Comparison of ENCODE assay signal across 8 mouse cellular contexts in genomic region chr11:119355443-119356385, GRCm38 (mm10). TPM values are rescaled to one million over a fixed set of nuclear protein-coding genes. Genes with fewer than 3 reads are reported as not detected.
DNase-seq lines count a peak whose midpoint lies in the region; ATAC-seq and TF ChIP-seq lines count a peak whose summit lies in the region.

Gene Sgsh, minus strand, starts transcription at chr11:119355536.
Gene Slc26a11, plus strand, starts transcription at chr11:119355557.

- H3K27me3 ChIP-seq in C2C12 (ENCODE audit: control insufficient read depth, insufficient read depth, insufficient read length): peaks cover 10% of the 10 kb centered on the region
- H3K27me3 ChIP-seq in erythroblast, embryonic 14.5 days (ENCODE audit: control insufficient read depth): peaks cover 6% of the 10 kb centered on the region
- H3K27me3 ChIP-seq in heart, embryonic 11.5 days (ENCODE audit: control insufficient read depth, insufficient read depth, low read length): no peaks in the 10 kb centered on the region
- H3K27me3 ChIP-seq in kidney, embryonic 15.5 days: no peaks in the 10 kb centered on the region

- no peaks in the 10 kb centered on the region for H3K36me3 ChIP-seq in C2C12 (ENCODE audit: control insufficient read depth, insufficient read depth)
- no peaks in the 10 kb centered on the region; the same call in 1 of the 2 replicates for H3K36me3 ChIP-seq in erythroblast, embryonic 14.5 days (ENCODE audit: control insufficient read depth)
- H3K36me3 ChIP-seq in heart, embryonic 11.5 days (ENCODE audit: control insufficient read depth, insufficient read depth, low read length): no peaks in the 10 kb centered on the region
- peaks cover 16% of the 10 kb centered on the region for H3K36me3 ChIP-seq in kidney, embryonic 15.5 days

- peak within 1 kb of the TSS; percentile 90 for H3K27ac ChIP-seq in heart, embryonic 11.5 days (ENCODE audit: low read depth, low read length)
- H3K27ac ChIP-seq in kidney, embryonic 15.5 days: peak within 1 kb of the TSS; percentile 87

- no peak for TF ChIP-seq CTCF in C2C12 (IDR thresholded peaks at IDR 0.05; ENCODE audit: control insufficient read depth, insufficient read depth, insufficient read length)

- DNase-seq in brain, embryonic 18.5 days (ENCODE audit: low read depth, low spot score): peak; percentile 14
- DNase-seq in liver: peak; percentile 86
- peak; percentile 42 to 76 for DNase-seq in monocyte, adult 2 months (ENCODE audit: low read depth in 1 of 2, low spot score in 2 of 2)
- peak; percentile 64 to 75 for DNase-seq in spleen, postnatal 14 days (ENCODE audit: low spot score in 2 of 2)

- peaks cover 28% of the 10 kb centered on the region for H3K4me1 ChIP-seq in erythroblast, embryonic 14.5 days (ENCODE audit: control insufficient read depth)
- H3K4me1 ChIP-seq in heart, embryonic 11.5 days (ENCODE audit: control insufficient read depth, insufficient read depth, low read length): peaks cover 14% of the 10 kb centered on the region
- peaks cover 24% of the 10 kb centered on the region for H3K4me1 ChIP-seq in kidney, embryonic 15.5 days

- H3K79me3 ChIP-seq in C2C12 (ENCODE audit: low read depth): no peaks in the 10 kb centered on the region

- peak within 1 kb of the TSS; percentile 89 for H3K4me2 ChIP-seq in heart, embryonic 11.5 days
- H3K4me2 ChIP-seq in kidney, embryonic 15.5 days: peak within 1 kb of the TSS; percentile 96

- H3ac ChIP-seq in C2C12 (ENCODE audit: control insufficient read depth, insufficient read length, low read depth): peak within 1 kb of the TSS; percentile 43

- peak within 1 kb of the TSS; percentile 82 for H3K9ac ChIP-seq in heart, embryonic 11.5 days (ENCODE audit: low read depth, low read length)
- H3K9ac ChIP-seq in kidney, embryonic 15.5 days: peak within 1 kb of the TSS; percentile 76

- 3% methylated on average over 40 of the region's 40 CpGs for WGBS in heart, embryonic 11.5 days (ENCODE audit: insufficient replicate concordance)
- WGBS in kidney, embryonic 15.5 days: 2% methylated on average over 40 of the region's 40 CpGs

- peak within 1 kb of the TSS; percentile 39 for H3K4me3 ChIP-seq in C2C12 (ENCODE audit: insufficient read depth, poor library complexity, severe bottlenecking)
- H3K4me3 ChIP-seq in erythroblast, embryonic 14.5 days (replicated peaks): peak within 1 kb of the TSS; percentile 74
- peak within 1 kb of the TSS; percentile 80 for H3K4me3 ChIP-seq in heart, embryonic 11.5 days (ENCODE audit: low read depth, low read length)
- H3K4me3 ChIP-seq in kidney, embryonic 15.5 days (replicated peaks): peak within 1 kb of the TSS; percentile 81

- peak; percentile 88 for ATAC-seq in heart, embryonic 11.5 days (replicated peaks; ENCODE audit: insufficient number of reproducible peaks, low FRiP score, low TSS enrichment)
- ATAC-seq in kidney, embryonic 15.5 days (replicated peaks; ENCODE audit: low FRiP score): peak; percentile 96

- no peaks in the 10 kb centered on the region for H3K9me3 ChIP-seq in erythroblast, embryonic 14.5 days (ENCODE audit: control insufficient read depth, low read length)
- no peaks in the 10 kb centered on the region for H3K9me3 ChIP-seq in heart, embryonic 11.5 days (replicated peaks; ENCODE audit: control insufficient read depth, low read length)
- H3K9me3 ChIP-seq in kidney, embryonic 15.5 days (replicated peaks): no peaks in the 10 kb centered on the region

- H3K79me2 ChIP-seq in C2C12 (ENCODE audit: control insufficient read depth, insufficient read depth): no peaks in the 10 kb centered on the region

TF ChIP-seq in C2C12, 6 proteins besides CTCF, POLR2A, EP300 and RAD21:
- TF ChIP-seq USF1 (IDR thresholded peaks at IDR 0.05; ENCODE audit: low read depth): peak; percentile 86
- no peak for TF ChIP-seq MYOG (IDR thresholded peaks at IDR 0.05; ENCODE audit: control insufficient read depth, extremely low read depth, insufficient read length)
- TF ChIP-seq CEBPB (IDR thresholded peaks at IDR 0.05; ENCODE audit: low read depth): no peak
- TF ChIP-seq MYOD1 (IDR thresholded peaks at IDR 0.05; ENCODE audit: control insufficient read depth, insufficient read length, low read depth): no peak

RNA-seq across cellular contexts. Expression of gene Sgsh, which starts in this region (rescaled TPM):
- 2.3 TPM for polyA plus RNA-seq in C2C12 (2012; fragmentation: generic; extraction: Trizol)
- polyA plus RNA-seq in erythroblast, embryonic 14.5 days (2012): 0.02 and 0.15 TPM in 2 replicates
- polyA plus RNA-seq in heart, embryonic 11.5 days (2014; fragmentation: Nextera tagmentation; extraction: Ambion mirVana): 6.1 and 6.5 TPM in 2 replicates
- 6.6 and 8.9 TPM in 2 replicates for polyA plus RNA-seq in kidney, embryonic 15.5 days (2015; fragmentation: Nextera tagmentation; extraction: Ambion mirVana)

RNA-seq across cellular contexts. Expression of gene Slc26a11, which starts in this region (rescaled TPM):
- 0.51 TPM for polyA plus RNA-seq in C2C12 (2012; fragmentation: generic; extraction: Trizol)
- not detected in 2 replicates for polyA plus RNA-seq in erythroblast, embryonic 14.5 days (2012)
- 9.4 and 10.2 TPM in 2 replicates for polyA plus RNA-seq in heart, embryonic 11.5 days (2014; fragmentation: Nextera tagmentation; extraction: Ambion mirVana)
- 8.7 and 10.8 TPM in 2 replicates for polyA plus RNA-seq in kidney, embryonic 15.5 days (2015; fragmentation: Nextera tagmentation; extraction: Ambion mirVana)

Comparison
In these comparisons a context has a peak if more than half of its experiments do, and no peak if none do; other contexts are left out.
1. Peak in every context shown above with its lines: DNase-seq, ATAC-seq, H3K4me3 ChIP-seq and H3K27ac ChIP-seq.
2. DNase-seq: peak in every context shown above with its lines; median percentile 86 in liver; 70 in spleen, postnatal 14 days; 59 in monocyte, adult 2 months; 14 in brain, embryonic 18.5 days.